Mouse (Mus musculus): ENCODE data around the gene Ripor3.
"Not testable (repeated sequence)": the region's sequence is repeated elsewhere in the genome, so short reads cannot be mapped to it uniquely, and the experiment has no call there.

The Ripor3 gene

DNA sequence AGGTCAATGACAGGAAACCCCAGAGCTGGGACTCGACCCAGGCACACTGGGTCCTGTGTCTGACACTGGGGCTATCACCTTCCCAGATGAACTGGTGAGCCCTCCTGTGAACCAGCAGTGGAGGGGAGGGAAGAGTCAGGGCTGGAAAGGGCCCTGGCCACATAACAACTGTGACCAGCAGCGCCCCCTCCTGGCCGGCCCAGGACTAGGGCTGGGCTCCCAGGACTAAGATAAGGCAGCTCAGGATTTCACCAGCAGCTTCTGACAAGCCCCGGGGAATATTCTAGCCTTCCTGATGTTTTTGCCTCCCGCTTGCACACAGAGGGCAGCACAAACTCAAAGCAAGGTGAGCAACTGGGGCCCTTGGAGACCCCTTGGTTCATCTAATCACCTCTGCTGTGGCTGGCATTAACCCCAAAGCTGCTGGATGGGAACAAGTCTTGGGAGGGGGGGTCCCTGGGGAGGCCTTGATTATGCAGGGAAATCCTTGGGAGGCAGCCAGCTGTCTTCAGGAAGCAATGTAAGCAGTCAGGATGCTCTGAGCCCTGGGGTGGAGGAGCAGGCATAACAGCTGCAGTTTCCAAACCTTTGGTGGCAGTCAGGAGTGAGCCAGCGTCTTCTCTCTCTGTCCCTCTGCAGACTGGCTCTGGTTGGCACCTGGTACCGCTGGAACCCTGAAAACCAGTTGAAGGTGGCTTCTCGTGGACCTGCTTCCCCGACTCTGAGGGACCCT, at the start of gene Ripor3:
Ripor3 (minus strand) TSS at position 683 of the 733 bp plus-strand sequence.
- DNase-seq (ENCODE audit: low spot score): peak; percentile 75

DNA sequence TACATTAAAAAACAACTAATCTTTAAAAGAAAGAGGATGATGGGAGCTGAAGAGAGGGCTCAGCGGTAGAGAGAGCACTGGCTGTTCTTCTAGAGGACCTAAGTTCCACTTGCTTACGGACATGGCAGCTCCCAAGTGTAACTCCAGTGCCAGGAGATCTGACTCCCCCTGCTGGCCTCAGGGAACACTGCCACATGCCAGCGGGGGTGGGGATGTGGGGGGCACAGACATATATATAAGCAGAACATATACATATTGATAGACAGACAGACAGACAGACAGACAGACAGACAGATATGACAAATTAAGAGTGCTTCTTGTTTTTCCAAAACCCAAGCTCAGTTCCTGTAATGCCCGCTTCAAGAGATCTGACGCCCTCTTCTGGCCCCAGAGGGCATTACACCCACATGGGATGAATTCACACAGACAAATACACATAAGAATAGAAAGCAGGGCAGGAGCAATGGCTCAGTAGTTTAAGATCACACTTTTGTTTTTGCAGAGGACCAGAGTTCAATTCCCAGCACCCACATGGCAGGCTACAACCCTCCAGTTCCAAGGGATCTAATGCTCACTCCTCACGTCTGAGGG, 48.9 kb upstream of the Ripor3 start:
- DNase-seq (ENCODE audit: low spot score): no peak

DNA sequence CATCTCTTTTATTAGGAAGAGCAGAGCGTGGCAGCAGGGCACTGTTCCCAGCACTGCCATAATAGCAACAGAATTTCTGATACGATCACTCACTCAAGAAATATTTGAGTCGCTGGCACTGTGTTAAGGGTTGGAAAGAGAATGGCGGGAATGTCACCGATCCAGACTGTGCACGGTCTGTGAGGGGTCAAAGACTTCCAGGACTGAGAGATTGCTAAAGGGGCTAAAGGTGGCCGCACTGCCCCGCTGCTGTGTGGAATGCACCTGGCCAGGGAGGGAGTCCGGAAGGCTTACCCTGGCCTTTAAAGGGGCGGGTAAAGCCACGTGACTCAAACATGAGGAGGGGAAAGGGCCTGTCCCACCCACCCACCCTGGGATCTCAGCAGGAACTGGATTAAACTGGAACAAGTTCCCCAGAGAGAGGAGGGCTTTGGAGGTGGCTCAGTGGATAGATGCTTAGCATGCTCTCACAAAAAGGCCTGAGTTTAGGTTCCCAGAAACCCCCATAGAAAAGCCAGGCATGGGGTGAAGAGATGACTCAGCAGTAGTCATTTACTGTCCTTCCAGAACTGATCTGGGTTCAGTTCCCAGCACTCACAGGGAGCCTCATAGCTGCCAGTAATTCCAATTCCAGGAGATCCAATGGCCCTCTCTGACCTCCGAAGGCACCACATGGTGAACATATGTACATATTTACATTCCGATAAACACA, 48.2 kb upstream of the Ripor3 start:
- DNase-seq (ENCODE audit: low spot score): no peak

DNA sequence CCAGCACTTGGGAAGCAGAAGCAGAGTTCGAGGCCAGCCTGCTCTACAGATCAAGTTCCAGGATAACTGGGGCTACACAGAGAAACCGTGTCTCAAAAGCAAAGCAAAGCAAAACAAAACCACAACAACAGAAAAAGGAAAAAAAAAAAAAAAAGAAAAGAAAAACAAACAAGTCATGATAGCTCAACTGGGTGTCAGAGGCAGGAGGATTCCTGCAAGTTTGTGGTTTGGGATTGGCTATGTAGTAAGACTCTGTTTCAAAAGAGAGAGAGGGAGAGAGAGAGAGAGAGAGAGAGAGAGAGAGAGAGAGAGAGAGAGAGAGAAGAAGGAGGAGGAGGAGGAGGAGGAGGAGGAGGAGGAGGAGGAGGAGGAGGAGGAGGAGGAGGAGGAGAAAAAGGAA, 47.5 kb upstream of the Ripor3 start:
- DNase-seq (ENCODE audit: low spot score): not testable (repeated sequence)

DNA sequence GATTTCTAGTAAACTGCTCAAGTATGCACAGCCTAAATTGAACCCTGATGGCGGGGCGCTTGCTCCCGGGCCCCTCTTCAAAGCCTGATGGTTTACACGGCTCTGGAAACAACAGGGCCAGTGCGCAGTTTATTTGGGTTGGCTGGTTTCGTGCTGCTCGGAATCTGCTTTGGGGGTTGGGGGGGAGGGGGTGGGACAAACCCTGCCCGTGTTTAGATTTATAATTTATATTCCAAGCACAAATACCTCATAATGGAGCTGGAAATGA, 46.2 kb upstream of the Ripor3 start:
- DNase-seq (ENCODE audit: low spot score): no peak

DNA sequence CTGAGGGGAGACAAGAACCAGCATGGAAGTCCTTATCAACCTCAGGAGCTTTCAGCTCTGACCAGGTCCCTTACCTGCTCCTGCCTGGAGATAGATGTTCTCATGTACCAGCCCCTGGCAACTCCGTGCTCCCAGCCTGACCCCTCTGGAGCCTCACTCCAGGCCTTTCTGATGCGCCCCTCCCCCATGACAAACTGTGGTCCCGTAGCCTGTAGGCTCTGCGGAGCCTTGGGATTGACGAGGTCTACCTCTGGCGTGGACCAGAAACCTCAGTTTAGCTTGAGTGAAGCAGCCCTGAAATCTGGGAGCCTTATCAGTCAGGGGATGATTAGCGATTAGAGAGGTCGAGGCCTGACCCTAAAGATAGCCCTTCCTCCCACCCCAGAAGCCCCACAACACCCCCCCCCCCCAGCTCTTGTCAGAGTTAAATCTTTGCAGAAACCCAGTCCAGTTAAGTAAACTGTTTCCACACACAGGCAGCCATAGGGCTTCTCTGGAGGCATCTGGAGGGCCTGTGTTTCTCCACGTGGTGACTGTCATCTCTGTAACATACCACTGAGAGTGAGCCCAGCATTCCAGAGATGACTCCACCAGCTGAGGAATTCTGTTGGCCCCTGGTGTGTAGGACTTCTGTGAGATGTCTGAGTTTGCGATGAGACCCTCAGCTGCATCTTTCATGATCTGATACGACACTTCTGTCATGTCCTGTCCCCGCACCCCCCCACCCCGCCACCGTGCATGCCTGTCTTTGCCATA, 45.7 kb upstream of the Ripor3 start:
- DNase-seq (ENCODE audit: low spot score): no peak

DNA sequence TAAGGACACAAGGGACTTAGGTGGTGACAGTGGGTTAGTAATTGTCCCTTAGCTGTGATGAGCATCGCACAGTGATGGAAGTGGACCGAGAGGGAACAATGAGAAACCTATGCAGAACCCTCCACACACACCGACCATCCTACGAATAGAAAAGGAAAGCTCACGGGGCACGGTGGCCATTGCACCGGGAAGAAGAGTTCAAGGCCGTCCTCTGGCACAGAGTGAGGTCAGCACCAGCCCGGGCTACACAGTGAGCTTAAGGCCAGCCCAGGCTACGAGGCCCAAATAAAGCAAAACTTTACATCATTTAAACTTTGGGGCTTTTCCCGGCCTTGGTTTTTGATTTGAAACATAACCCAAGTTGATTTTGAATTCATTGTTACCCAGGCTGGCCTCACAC, 43.7 kb upstream of the Ripor3 start:
- no peak for DNase-seq (ENCODE audit: low spot score)

DNA sequence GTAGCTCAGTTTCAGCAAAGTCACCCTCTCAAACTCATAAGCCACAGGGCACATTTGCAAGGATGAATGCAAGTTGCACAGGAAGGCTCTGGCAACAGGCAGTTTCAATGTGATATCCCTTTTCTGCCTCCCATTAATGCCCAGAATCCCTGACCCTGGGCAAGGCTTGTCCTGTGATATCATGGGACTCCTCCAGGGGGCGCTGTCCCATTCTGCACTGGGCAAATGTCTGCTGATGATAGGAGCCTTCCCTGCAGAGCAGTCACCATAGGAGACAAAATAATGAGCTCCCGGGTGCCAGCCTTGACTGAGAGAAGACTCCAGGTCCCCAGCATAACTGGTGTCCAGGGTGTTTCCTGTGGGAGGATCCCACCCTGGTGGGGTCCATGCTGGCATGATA, 42.3 kb upstream of the Ripor3 start:
- DNase-seq (ENCODE audit: low spot score): peak; percentile 69

DNA sequence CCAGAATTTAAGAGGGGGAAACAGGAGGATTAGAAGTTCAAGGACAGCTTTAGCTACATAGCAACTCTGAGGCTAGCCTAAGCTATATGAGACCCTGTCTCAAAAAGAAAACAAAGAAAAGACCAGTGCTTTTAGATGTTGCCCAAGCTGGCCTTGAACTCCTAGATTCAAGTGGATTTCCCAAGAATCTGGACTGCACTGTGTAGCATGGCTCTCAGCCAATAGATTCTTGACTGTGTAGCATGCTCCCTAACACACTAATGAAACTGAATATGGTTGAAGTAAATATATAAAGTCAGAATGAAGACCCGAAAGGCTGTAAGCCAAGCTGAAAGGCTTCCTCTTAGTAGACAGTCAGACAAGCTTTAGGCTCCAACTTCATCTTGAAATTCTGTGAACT, 41.7 kb upstream of the Ripor3 start:
- no peak for DNase-seq (ENCODE audit: low spot score)

DNA sequence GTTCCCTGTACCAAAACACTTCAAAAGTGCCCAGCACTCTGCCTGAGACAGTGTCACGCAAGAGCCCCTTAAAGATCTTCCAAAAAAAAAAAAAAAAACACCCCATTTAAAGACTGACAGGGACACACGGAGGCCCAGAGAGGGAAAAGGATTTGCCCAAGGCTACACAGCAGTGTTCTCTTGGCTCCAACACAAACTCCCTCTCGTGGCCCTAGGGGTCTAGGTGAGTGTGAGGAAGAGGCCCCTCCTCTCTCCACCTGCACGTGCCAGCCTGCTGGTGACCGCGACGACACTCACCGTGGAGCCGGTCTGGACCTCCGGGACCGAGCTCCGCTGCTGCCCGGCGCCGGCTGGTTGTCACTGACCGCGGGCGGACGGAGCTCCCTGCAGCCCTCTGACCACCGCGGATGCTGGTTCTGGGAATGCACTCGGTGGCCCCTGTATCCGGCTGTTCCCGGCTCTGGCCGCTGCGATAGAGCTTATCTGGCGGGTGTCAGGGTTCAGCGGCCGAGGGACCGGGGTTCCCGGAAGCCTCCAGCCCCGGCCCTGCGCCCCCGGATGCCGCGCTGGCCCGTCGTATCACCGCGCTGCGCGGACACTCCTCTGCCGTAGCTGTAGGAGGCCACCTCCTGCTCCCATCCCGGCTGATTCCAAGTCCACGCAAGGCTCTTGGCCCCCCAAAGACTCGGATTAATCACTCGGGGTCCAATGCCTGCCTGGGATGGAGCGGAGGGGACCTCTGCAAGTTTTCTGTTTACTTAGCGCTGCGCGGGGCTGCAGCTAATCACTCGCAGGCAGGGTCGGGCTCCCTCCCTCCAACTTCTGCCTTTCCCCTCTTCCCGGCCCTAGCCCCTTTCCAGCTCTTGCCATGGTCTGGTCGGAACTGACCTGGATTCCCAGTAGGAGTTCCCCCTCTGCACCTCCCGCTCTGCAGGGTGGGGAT, 39.9 kb upstream of the Ripor3 start:
- peak; percentile 27 for DNase-seq (ENCODE audit: low spot score)

DNA sequence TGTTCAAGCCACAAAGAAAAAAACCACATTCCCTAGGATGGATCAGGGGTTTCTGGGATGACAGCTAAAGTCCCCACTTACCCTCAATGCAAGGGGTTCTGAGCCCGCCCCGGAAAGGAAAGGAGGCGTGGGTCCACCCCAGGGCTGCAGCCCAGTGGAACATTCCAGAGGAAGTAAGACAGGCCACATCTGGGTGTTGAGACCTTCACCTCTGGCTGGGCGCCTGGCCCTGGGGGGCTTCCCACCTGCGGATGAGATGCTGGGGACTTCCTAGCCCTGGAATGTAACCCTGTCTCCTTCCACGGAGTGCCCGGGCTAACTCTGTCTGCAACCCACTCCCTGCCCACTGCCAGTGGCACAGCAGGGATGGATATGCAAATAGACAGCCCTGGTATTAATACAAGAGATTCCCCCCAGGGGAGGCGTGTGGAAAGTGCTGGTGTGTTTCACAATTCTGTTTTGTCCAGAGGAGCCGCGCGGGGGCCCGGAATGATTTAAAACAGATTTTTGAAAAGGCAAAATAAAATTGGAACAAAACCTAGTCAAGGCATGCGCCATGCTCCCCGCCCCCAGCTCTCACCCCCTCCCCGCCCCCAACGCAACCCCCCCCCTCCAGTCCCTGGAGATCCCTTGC, 38.7 kb upstream of the Ripor3 start:
- no peak for DNase-seq (ENCODE audit: low spot score)

DNA sequence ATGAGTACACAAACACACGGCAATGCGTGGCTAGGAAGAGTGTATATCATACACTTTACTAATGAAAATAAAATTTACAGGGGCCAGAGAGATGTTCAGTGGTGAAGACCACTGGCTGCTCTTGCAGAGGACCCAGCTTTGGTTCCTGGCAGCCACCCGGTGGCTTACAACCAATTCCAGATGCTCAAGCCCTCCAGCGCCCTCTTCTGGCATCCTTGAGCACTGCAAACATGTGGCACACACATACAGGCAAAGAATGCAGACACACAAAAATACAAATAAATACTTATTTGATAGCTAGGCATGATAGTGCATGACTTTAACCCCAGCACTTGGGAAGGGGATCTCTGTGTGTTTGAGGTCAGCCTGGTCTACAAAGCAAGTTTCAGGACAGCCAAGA, 36.0 kb upstream of the Ripor3 start:
- no peak for DNase-seq (ENCODE audit: low spot score)

DNA sequence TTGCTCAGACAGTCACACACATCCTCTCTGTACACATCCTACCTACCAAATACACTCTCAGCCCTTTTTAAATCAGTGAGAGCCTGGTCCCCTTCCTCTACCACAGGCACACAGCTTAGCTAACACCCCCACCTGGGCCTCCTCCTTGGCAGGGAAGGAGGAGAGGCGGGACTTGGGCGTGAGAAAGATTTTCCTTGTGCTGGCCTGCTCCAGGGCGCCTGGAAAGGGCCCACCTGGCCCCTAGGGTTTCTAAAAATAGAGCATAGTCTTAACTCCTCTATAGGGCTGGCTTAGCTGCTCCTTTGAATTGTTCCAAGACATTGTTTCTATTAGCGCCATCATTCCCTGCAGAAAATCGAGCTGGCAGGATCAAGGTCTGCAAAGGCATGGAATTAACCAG, 35.4 kb upstream of the Ripor3 start:
- DNase-seq (ENCODE audit: low spot score): no peak

DNA sequence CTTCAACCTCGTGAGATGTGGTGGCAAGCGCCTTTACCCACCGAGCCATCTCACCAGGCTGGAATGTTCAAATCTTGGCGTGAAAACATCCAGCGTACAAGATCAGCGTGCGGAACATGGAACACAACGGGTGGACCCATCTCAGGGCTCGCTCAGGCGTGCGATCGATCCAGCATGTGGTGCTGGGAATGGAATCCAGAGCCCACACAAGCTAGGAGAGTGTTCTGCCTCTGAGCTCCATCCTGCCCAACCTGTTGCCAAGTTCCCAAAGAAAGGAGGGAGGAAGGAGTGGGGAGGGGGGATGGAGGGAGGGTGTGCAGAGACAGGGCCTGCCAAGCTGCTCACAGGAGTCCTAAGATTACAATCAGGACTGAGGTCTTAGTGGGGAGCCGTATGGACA, 34.9 kb upstream of the Ripor3 start:
- DNase-seq (ENCODE audit: low spot score): no peak

DNA sequence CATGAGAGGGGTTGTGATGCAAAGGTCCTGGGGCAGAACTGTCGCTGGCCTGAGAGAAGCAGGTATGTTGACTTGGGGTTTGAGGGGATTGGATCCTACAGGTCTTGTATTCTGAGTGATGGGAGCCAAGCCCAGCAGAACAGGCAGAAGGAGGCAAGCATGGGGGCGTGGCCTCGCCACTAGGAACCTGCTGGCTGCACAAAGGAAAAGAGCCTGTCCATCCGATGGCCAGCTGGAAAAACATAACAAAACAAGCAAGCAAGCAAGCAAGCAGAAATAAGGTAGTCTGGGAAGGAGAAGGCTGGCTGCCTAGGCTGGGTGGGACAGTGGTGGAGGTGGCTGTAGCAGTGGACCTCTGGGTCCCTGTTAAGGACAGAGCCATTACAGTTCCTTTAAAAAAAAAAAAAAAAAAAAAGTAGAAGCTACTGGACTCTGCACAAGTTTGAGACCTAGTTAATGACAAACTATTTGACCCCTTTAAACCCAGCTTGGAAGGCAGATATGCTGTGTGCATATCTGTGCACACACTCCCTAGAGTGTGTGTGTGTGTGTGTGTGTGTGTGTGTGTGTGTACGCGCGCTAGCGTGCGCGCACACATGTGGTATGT, 34.4 kb upstream of the Ripor3 start:
- no peak for DNase-seq (ENCODE audit: low spot score)

DNA sequence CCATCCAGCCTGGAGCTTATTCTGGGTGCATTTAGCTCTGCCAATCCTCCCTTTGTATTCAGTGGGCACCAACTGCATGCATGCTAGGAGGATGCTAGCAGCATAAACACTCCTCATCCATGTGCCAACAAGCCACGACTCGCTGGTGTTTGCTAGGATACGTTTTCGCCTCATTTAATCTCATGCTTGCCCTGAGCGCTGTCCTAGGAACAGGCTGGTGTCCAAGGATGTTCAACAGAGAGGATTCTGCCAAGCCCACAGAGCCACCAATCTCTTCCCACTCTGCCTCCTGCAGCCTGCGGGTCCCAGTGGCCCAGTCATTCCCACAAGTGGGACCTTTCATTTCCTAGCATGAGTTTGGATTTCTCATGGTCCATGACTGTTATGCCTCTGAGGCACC, 31.6 kb upstream of the Ripor3 start:
- no peak for DNase-seq (ENCODE audit: low spot score)

DNA sequence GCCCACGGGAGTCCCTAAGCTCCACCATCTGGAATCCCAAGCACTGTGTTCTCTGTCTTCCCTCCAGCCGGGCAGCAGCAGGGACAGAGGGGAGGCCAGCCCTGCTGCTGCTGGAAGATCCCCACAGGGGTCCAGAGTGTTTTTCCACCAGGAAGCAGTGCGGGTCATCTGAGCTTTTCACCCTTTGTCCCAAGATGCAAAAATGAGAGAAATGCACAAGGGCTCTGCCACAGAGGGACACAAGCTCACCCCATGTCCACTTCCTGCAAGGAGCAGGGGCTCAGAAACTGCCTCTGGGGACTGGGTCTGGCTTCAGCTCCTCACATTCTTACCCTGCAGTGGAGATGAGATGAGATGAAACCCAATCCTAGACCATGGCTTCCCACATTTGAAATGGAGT, 30.3 kb upstream of the Ripor3 start:
- DNase-seq (ENCODE audit: low spot score): no peak

DNA sequence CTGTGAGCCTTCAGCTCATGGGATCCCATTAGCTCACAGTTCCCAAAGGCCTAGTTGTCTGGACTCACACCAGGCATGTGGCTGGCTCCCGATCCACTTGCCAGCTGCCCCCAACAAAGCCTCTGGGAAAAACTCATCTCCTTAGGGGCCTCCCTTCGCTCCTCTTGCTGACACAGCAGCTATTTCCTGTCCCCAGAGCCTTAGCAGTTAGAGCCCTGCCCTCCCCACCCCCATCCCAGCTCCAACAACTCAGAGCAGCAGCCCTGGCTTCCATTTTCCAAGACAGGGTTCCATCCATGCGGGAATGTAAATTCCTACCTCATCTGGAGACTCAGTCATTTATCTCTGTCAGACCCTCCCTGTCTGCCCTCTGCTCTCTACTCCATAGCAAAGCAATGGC, 26.6 kb upstream of the Ripor3 start:
- no peak for DNase-seq (ENCODE audit: low spot score)

DNA sequence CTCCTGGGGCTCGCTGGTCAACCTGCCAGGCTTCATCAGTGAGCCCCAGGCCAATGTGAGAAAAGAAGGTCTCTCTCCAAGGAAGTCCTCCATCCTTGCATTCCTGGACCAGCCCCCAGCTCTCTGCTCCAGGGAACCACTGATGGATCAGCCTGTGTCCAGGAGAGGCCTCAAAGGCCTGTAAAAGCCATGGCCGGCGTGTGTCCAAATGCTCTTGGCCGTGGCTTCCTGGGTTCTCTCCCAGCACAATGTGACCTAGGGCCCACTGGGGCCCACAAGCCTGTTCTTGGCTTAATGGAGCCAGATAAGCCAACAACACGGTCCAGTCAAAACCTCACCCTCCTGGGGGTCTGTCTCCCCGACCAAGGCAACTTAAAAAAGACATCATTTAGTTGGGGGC, 25.5 kb upstream of the Ripor3 start:
- no peak for DNase-seq (ENCODE audit: low spot score)

DNA sequence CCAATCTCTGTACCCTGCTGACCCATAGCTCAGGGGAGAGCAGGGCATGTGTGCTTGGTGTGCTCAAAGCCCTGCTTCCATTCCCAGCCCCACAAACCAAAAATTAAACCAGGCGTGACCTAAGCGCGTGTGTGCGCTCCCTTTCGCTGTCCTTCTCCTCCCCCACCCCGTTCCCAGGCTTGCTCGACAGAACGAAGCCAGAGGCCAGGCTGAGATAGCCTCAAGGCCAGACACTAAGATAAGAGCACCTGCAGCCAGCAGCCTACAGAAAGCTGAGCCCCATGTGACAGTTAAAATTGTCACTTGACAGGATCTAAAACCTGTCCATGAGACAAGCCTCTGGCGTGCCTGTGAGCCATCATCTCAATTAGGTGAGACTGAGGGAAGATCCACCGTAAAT, 23.5 kb upstream of the Ripor3 start:
- no peak for DNase-seq (ENCODE audit: low spot score)

DNA sequence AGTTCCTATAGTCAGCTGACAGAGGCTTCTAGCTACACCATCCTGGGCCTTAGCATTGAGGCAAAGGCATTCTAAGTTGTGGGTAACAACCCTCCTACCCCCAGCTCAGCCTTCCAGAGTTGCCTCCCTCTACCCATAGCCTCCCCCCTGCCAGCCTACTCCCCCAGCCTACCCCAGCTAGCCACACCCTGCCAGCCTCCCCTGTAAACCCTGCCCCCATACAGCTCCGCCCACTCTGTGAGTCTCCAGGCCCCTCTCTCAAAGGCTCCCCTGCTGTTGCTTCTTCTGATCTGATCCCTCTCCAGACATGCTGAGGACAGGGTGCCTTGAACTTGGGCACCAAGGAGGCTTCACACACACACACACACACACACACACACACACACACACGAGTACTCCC, 21.4 kb upstream of the Ripor3 start:
- DNase-seq (ENCODE audit: low spot score): no peak

Data from retina, embryonic 14.5 days (tissue).